Mouse (Mus musculus) hindbrain, postnatal 0 days (tissue): ENCODE data around the gene Vim. TPM values are rescaled to one million over a fixed set of nuclear protein-coding genes. Genes with fewer than 3 reads are reported as not detected.
"Not testable (repeated sequence)": the region's sequence is repeated elsewhere in the genome, so short reads cannot be mapped to it uniquely, and the experiment has no call there.

ENCODE experiments used
- ATAC-seq: fragments of 200-750 bp; cut with Nextera tagmentation; 2 replicates; pipeline ENCODE4 v1.8.0; 2017; ENCODE audit warnings: mild to moderate bottlenecking, moderate TSS enrichment, moderate library complexity
- DNase-seq: peaks from one replicate; pipeline ENCODE4 v3.0.0-alpha.2; 2015; ENCODE audit warnings: low spot score
- H3K27ac ChIP-seq: fragments of 300-500 bp; sonication (generic); 2 replicates; pipeline ENCODE4 v1.5.1; 2014; ENCODE audit warnings: mild to moderate bottlenecking
- H3K27me3 ChIP-seq: fragments of 300-500 bp; sonication (generic); 2 replicates; pipeline ENCODE4 v1.6.1; 2014; ENCODE audit warnings: low read length, mixed read lengths; ENCODE audit not compliant: insufficient read depth
- H3K36me3 ChIP-seq: fragments of 300-500 bp; sonication (generic); 2 replicates; pipeline ENCODE4 v1.6.1; 2014; ENCODE audit warnings: low read length, mixed read lengths; ENCODE audit not compliant: insufficient read depth
- H3K4me1 ChIP-seq: fragments of 300-500 bp; sonication (generic); 2 replicates; pipeline ENCODE4 v1.6.1; 2014; ENCODE audit warnings: antibody characterized with exemption, low read length, mixed read lengths; ENCODE audit not compliant: insufficient read depth
- H3K4me2 ChIP-seq: fragments of 300-500 bp; sonication (generic); 2 replicates; pipeline ENCODE4 v1.6.1; 2014; ENCODE audit warnings: low read depth, mild to moderate bottlenecking, low read length, moderate library complexity, mixed read lengths
- H3K4me3 ChIP-seq: fragments of 300-500 bp; sonication (generic); 2 replicates; pipeline ENCODE4 v1.5.1; 2014; ENCODE audit warnings: low read length
- H3K9ac ChIP-seq: fragments of 300-500 bp; sonication (generic); replicated peaks from 2 replicates; pipeline ENCODE4 v1.6.1; 2014; ENCODE audit warnings: mild to moderate bottlenecking, low read length, moderate library complexity, mixed read lengths
- H3K9me3 ChIP-seq: fragments of 300-500 bp; sonication (generic); 2 replicates; pipeline ENCODE4 v1.6.1; 2016; ENCODE audit warnings: low read length, mixed read lengths
- CTCF ChIP-seq: IDR thresholded peaks from 2 replicates; pipeline ENCODE4 v1.5.1; 2016; ENCODE audit warnings: antibody characterized with exemption, control low read depth, low read depth
- WGBS: fragments of 180-500 bp; shearing (Covaris S2); extraction: QIAGEN DNeasy Blood & Tissue Kit; methylation state at CpG from one replicate; pipeline ENCODE4 v1.1.7; 2014; 5-methylcytosine and 5-hydroxymethylcytosine counted together
- polyA plus RNA-seq: library from polyadenylated mRNA; unstranded; fragments of >200 nt; fragmentation: Nextera tagmentation; extraction: Ambion mirVana; gene quantifications from 2 replicates; pipeline ENCODE4 v1.2.1, GENCODE M21; 2015
- total RNA-seq: library from RNA; depleted of rRNA; stranded (reverse); fragments of >200 nt; gene quantifications from 2 replicates; pipeline ENCODE4 v1.2.3, GENCODE M21; 2014; rRNA removed

Vim gene
- total and polyA plus RNA-seq, 2 experiments from 2014 or later, result 417 to 965 TPM

GRCm38 (mm10) chr2:13593328-13593727 lies 19.6 kb downstream of the Vim start:
- DNase-seq, result no peak
- no peak overlapping the region for H3K27ac ChIP-seq
- WGBS, result 83% methylated on average over 4 of the region's 4 CpGs

GRCm38 (mm10) chr2:13596965-13597656 lies 23.4 kb downstream of the Vim start:
- TF ChIP-seq CTCF, result peak; percentile 53
- DNase-seq, result no peak

More at GRCm38 (mm10) chr2:13593328-13593727, 19.6 kb downstream of the Vim start:
- no peaks in the 10 kb centered on the region for H3K36me3 ChIP-seq
- no peak overlapping the region for H3K4me3 ChIP-seq
- H3K4me2 ChIP-seq, result no peak overlapping the region
- no peaks in the 10 kb centered on the region for H3K9me3 ChIP-seq
- no peak for TF ChIP-seq CTCF
- no peak overlapping the region for H3K9ac ChIP-seq
- no peak for ATAC-seq
- no peaks in the 10 kb centered on the region for H3K27me3 ChIP-seq
- no peaks in the 10 kb centered on the region for H3K4me1 ChIP-seq

GRCm38 (mm10) chr2:13598166-13598565 lies 24.4 kb downstream of the Vim start:
- Histone ChIP-seq H3K27ac (no peak overlapping the region), H3K36me3 (no peaks in the 10 kb centered on the region), H3K4me2 (no peak overlapping the region), H3K9ac (no peak overlapping the region), H3K4me3 (no peak overlapping the region), H3K27me3 (no peaks in the 10 kb centered on the region), H3K9me3 (no peaks in the 10 kb centered on the region), H3K4me1 (no peaks in the 10 kb centered on the region)
- DNase-seq, result no peak
- no peak for TF ChIP-seq CTCF
- no peak for ATAC-seq
- WGBS, result 84% methylated on average over 5 of the region's 5 CpGs

More at GRCm38 (mm10) chr2:13596965-13597656, 23.4 kb downstream of the Vim start:
- Histone ChIP-seq H3K27ac (no peak overlapping the region), H3K9ac (no peak overlapping the region), H3K4me1 (no peaks in the 10 kb centered on the region), H3K27me3 (no peaks in the 10 kb centered on the region), H3K4me3 (no peak overlapping the region), H3K36me3 (no peaks in the 10 kb centered on the region), H3K4me2 (no peak overlapping the region), H3K9me3 (no peaks in the 10 kb centered on the region)
- 93% methylated on average over 1 of the region's 1 CpGs for WGBS
- no peak for ATAC-seq

- H3K4me2 ChIP-seq, result no peak overlapping the region
- H3K4me3 ChIP-seq, result no peak overlapping the region
- no peak overlapping the region for H3K9ac ChIP-seq
- no peak for TF ChIP-seq CTCF
- no peaks in the 10 kb centered on the region for H3K36me3 ChIP-seq
- no peaks in the 10 kb centered on the region for H3K4me1 ChIP-seq
- no peak for DNase-seq
- no peak overlapping the region for H3K27ac ChIP-seq
- H3K27me3 ChIP-seq, result no peaks in the 10 kb centered on the region
- H3K9me3 ChIP-seq, result no peaks in the 10 kb centered on the region
- ATAC-seq, result no peak
Measured at GRCm38 (mm10) chr2:13603093-13603492, 29.4 kb downstream of the Vim start.

GRCm38 (mm10) chr2:13603636-13604035 lies 29.9 kb downstream of the Vim start:
- not testable (repeated sequence) for ATAC-seq, H3K4me2 ChIP-seq, H3K9me3 ChIP-seq, H3K27me3 ChIP-seq, H3K27ac ChIP-seq, H3K9ac ChIP-seq, H3K36me3 ChIP-seq, H3K4me3 ChIP-seq, H3K4me1 ChIP-seq, DNase-seq
- WGBS, result 83% methylated on average over 5 of the region's 5 CpGs

- no peak for TF ChIP-seq CTCF
- no peak overlapping the region for H3K9ac ChIP-seq
- no peaks in the 10 kb centered on the region for H3K9me3 ChIP-seq
- H3K4me1 ChIP-seq, result no peaks in the 10 kb centered on the region
- 81% methylated on average over 7 of the region's 7 CpGs for WGBS
- H3K36me3 ChIP-seq, result no peaks in the 10 kb centered on the region
- no peak for ATAC-seq
- no peak overlapping the region for H3K4me3 ChIP-seq
- no peak overlapping the region for H3K27ac ChIP-seq
- H3K4me2 ChIP-seq, result no peak overlapping the region
- H3K27me3 ChIP-seq, result no peaks in the 10 kb centered on the region
- no peak for DNase-seq
Measured at GRCm38 (mm10) chr2:13630136-13630832, 56.6 kb downstream of the Vim start.

Other genes starting within 250 kb of the Vim start
- gene Cubn, start 82.1 kb upstream of the Vim start, total RNA-seq, result 1.0 and 1.6 TPM in 2 replicates
- 0.32 and 0.41 TPM in 2 replicates for gene Cubn, start 82.1 kb upstream of the Vim start, polyA plus RNA-seq
- gene Trdmt1, start 29.3 kb upstream of the Vim start, total RNA-seq, result 6.1 and 7.5 TPM in 2 replicates
- 6.2 and 6.8 TPM in 2 replicates for gene Trdmt1, start 29.3 kb upstream of the Vim start, polyA plus RNA-seq
- gene St8sia6, start 220.1 kb downstream of the Vim start, total RNA-seq, result 2.6 and 4.3 TPM in 2 replicates
- 2.5 and 3.1 TPM in 2 replicates for gene St8sia6, start 220.1 kb downstream of the Vim start, polyA plus RNA-seq